Mouse (Mus musculus) central nervous system, embryonic 11.5 days (tissue): ENCODE data around the gene Sars. TPM values are rescaled to one million over a fixed set of nuclear protein-coding genes. Genes with fewer than 3 reads are reported as not detected.

Experiments used
- polyA plus RNA-seq: library from polyadenylated mRNA; depleted of rRNA; stranded (reverse); fragments of >200 nt; gene quantifications from 2 replicates; pipeline ENCODE4 v1.2.3, GENCODE M21; 2012; rRNA removed

Sars gene
- 131 and 259 TPM in 2 replicates for polyA plus RNA-seq

DNA sequence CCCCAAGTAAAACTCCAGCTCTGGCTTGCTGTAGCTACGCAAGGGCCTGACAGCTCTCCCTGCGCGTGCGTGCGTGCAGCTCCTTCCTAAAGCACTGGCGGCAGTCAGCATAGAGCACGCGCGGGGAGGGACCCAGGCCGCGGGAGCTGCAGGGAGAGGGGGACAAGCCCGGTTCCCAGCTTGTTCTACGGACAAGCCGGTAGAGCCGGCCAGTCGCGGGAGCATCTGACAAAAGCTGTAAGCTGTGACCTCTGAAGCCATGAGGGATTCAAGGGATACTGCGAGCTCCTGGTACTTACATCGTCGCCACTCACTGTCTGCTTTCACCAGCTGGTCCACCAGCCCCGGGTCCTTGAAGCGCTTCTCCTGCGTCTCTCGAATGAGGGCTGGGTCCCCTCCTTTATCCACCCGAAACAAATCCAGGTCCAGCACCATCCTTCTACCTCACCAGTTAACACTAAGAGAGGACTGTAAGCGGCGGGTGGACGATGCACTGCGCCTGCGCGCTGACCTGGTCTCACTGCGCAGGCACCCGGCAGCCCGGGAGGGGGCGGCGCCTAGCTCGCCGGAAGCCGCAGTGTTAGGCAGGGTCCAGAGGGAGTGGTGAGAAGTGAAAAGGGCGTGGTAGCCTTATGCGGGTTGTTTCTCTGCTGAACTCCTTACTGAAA lies at the start of gene Sars:
Sars (minus strand) TSS at position 512 of the 668 bp plus-strand sequence.

DNA sequence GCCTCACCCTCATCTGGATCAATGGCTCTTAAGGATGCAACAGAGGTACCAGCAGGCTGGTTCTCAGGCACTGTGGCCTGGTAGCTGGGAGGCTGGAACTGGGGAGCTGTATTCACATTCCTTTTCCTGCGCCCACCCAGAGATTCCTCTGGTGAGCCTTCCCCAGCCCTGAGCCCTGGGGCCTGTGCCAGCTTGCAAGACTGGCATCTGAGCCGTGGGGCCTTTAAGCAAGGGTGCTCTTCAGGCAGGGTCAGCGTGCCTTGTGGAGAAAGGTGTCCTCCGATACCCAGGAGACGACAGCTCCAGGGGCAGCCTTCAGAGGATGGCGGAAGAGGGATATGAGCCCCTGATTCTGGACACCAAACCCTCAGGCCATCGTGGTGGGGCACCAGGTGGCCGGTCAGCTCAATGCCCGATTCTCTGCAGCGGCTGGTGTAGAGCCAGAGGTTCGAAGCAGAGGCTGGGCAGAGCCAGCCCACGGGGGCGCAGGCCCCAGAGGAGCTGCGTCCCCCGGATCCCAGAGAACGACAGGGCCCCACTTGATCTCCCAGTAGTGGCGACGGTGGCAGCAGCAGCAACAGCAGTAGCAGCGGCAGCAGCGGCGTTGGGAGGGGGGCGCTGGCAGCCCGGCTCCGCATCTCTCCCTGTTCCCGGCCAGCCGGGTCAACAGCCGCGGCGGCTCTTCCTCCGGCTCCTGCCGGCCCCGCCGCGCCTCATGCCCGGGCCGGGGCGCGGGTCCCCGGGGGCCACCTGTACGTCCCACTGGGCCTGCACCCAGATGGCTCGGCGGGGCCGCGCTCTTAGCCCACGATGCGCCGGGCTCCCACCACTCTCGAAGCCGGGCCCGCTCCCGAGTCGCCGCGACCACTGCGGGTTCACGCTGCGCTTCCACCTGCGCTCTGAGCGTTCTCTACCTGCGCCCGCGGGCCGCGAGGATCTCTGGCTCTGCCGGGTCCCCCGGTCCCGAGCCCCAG lies 29.9 kb downstream of the Sars start, which contains the start of gene Celsr2:
Celsr2 (minus strand) TSS at position 696 of the 974 bp plus-strand sequence.

DNA sequence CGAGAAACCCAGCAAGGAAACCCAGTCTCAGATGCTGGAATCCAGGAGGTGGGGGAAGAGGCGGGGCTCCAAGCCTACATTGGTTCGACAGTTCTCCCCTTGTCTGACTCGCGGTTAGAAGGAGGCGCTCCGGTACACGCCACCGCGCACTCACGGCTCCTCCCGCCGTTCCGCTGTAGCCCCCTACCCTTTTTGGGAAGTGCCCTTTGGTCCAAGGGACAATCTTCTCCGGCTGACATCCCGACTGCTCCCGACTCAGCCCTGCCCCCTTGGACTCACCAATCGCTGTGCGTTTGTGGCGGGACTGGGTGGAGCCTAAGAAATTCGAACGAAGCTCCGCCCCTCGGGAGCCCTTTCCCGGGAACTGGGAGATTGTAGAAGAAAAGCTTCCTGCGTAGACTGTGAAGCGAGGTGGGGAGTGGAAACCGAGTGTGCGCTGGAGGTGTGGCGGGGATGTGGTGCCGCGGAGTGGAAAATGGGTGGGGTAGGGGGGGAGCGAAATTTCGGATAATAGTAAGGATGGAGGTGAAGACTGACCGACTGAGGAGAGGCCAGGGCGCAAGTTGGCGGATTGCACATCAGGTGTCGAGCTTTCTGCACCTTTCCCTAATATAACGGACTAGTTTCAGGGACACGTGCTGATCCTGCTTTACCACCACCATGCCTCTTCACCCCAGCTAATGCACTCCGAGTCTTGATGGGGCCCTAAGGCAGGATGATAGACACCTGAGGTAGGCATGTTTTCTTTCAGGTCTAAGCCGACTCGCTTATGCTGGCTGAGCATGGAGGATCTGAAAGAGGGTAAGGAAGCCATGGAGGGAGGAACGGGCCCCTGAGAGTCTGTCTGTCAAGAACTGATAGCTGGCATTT lies 61.3 kb downstream of the Sars start, which contains the start of gene Psrc1:
Psrc1 (plus strand) TSS at position 355 of the 870 bp plus-strand sequence.

Other genes with a start within 250 kb of the Sars start
- 6.1 and 6.2 TPM in 2 replicates for gene Cyb561d1, start 244.0 kb downstream of the Sars start, polyA plus RNA-seq
- gene Atxn7l2, start 234.3 kb downstream of the Sars start, polyA plus RNA-seq, result 28.3 and 33.0 TPM in 2 replicates
- gene Sypl2, start 218.6 kb downstream of the Sars start, polyA plus RNA-seq, result 1.0 and 1.2 TPM in 2 replicates
- 173 and 208 TPM in 2 replicates for gene Psma5, start 188.3 kb downstream of the Sars start, polyA plus RNA-seq
- 39.7 and 41.4 TPM in 2 replicates for gene Sort1, start 161.1 kb downstream of the Sars start, polyA plus RNA-seq
- 0.47 and 1.5 TPM in 2 replicates for gene Mybphl, start 80.3 kb downstream of the Sars start, polyA plus RNA-seq
- 104 and 117 TPM in 2 replicates for gene Psrc1, start 61.4 kb downstream of the Sars start, polyA plus RNA-seq
- 67.6 and 95.9 TPM in 2 replicates for gene Celsr2, start 29.7 kb downstream of the Sars start, polyA plus RNA-seq
- 0.28 and 0.42 TPM in 2 replicates for gene 1700013F07Rik, start 88.9 kb upstream of the Sars start, polyA plus RNA-seq
- gene 5330417C22Rik, start 91.3 kb upstream of the Sars start, polyA plus RNA-seq, result 1.3 and 1.5 TPM in 2 replicates
- gene Tmem167b, start 117.3 kb upstream of the Sars start, polyA plus RNA-seq, result 16.5 and 21.5 TPM in 2 replicates
- 44.1 and 69.3 TPM in 2 replicates for gene Taf13, start 126.5 kb upstream of the Sars start, polyA plus RNA-seq
- gene Wdr47, start 146.1 kb upstream of the Sars start, polyA plus RNA-seq, result 26.6 and 32.4 TPM in 2 replicates
- gene Clcc1, start 208.7 kb upstream of the Sars start, polyA plus RNA-seq, result 65.8 and 76.3 TPM in 2 replicates